Mouse (Mus musculus) megakaryocyte, embryonic 14.5 days (primary cell): ENCODE measurements around the gene Rhbdl3.
A peak's percentile ranks its signal among the peaks of the same experiment; 100 is the strongest.

Experiments
- FLI1 ChIP-seq: IDR thresholded peaks from 2 replicates; pipeline ENCODE4 v1.6.1; 2012; ENCODE audit warnings: low read length, inconsistent platforms, mixed read lengths
- GATA1 ChIP-seq: IDR thresholded peaks from 3 replicates; pipeline ENCODE4 v1.6.1; 2012; ENCODE audit warnings: mixed read lengths, low read length, inconsistent platforms, borderline replicate concordance

- peak; percentile 56; the same call in 1 of the 3 replicates for TF ChIP-seq GATA1
- no peak for TF ChIP-seq FLI1
Measured at GRCm38 (mm10) chr11:80383019-80383625, 82.4 kb downstream of the Rhbdl3 start, which contains the start of gene Zfp207.
